ENCODE assay signal across 8 mouse cellular contexts in genomic region chr7:116031718-116032595, GRCm38 (mm10). TPM values are rescaled to one million over a fixed set of nuclear protein-coding genes. Genes with fewer than 3 reads are reported as not detected.
DNase-seq lines count a peak whose midpoint lies in the region; ATAC-seq and TF ChIP-seq lines count a peak whose summit lies in the region.

No protein-coding gene starts in this region.

- ATAC-seq in heart, embryonic 16.5 days (replicated peaks; ENCODE audit: extremely low read depth, insufficient read depth, low FRiP score) = no peak; the same call in 1 of the 2 replicates

- peaks cover 74% of the 10 kb centered on the region for H3K27me3 ChIP-seq in E14TG2a.4 (ENCODE audit: insufficient read depth, low read length)
- peaks cover 29% of the 10 kb centered on the region for H3K27me3 ChIP-seq in forebrain, embryonic 10.5 days (ENCODE audit: poor library complexity, severe bottlenecking)
- peaks cover 19% of the 10 kb centered on the region for H3K27me3 ChIP-seq in heart, embryonic 16.5 days (ENCODE audit: control insufficient read depth, insufficient read depth, low read length)

- peak overlapping the region; percentile 95 for H3K9ac ChIP-seq in heart, embryonic 16.5 days (ENCODE audit: low read length)

- peak overlapping the region; percentile 100 for H3K27ac ChIP-seq in forebrain, embryonic 10.5 days
- H3K27ac ChIP-seq in heart, embryonic 16.5 days (ENCODE audit: low read length) = peak overlapping the region; percentile 96

- H3K9me3 ChIP-seq in E14TG2a.4 (ENCODE audit: low read length) = no peaks in the 10 kb centered on the region
- H3K9me3 ChIP-seq in forebrain, embryonic 10.5 days = no peaks in the 10 kb centered on the region
- no peaks in the 10 kb centered on the region for H3K9me3 ChIP-seq in heart, embryonic 16.5 days (replicated peaks; ENCODE audit: control insufficient read depth, low read length)

- no peaks in the 10 kb centered on the region for H3K36me3 ChIP-seq in E14TG2a.4 (ENCODE audit: insufficient read depth, low read length)
- no peaks in the 10 kb centered on the region for H3K36me3 ChIP-seq in forebrain, embryonic 10.5 days (replicated peaks)
- no peaks in the 10 kb centered on the region for H3K36me3 ChIP-seq in heart, embryonic 16.5 days (ENCODE audit: control insufficient read depth, insufficient read depth)

- no peak for TF ChIP-seq CTCF in E14TG2a.4 (conservative IDR thresholded peaks at IDR 0.05; ENCODE audit: low read length)

- H3K4me3 ChIP-seq in E14TG2a.4 (replicated peaks; ENCODE audit: low read length) = peak overlapping the region; percentile 71
- peak overlapping the region; percentile 72 for H3K4me3 ChIP-seq in forebrain, embryonic 10.5 days
- peak overlapping the region; percentile 81 for H3K4me3 ChIP-seq in heart, embryonic 16.5 days (ENCODE audit: low read length)

- H3K4me1 ChIP-seq in E14TG2a.4 (replicated peaks; ENCODE audit: low read depth, low read length) = peaks cover 41% of the 10 kb centered on the region
- H3K4me1 ChIP-seq in forebrain, embryonic 10.5 days = peaks cover 76% of the 10 kb centered on the region
- peaks cover 11% of the 10 kb centered on the region for H3K4me1 ChIP-seq in heart, embryonic 16.5 days (ENCODE audit: control insufficient read depth, insufficient read depth, low read length)

- under 1% methylated on average over 65 of the region's 65 CpGs for WGBS in forebrain, embryonic 10.5 days
- WGBS in heart, embryonic 16.5 days = under 1% methylated on average over 65 of the region's 65 CpGs

- DNase-seq in adrenal gland, postnatal 4 days (ENCODE audit: low spot score in 2 of 2) = peak; percentile 33 to 42
- peak; percentile 69 for DNase-seq in forebrain, embryonic 10.5 days (ENCODE audit: extremely low spot score, low spot score)
- peak; percentile 76 for DNase-seq in kidney, postnatal 10 days
- peak; percentile 60 for DNase-seq in lung, postnatal 36 days
- peak; percentile 29 for DNase-seq in right cerebral cortex, postnatal 25 days
- DNase-seq in adipocyte (ENCODE audit: low spot score) = no peak

- H3K4me2 ChIP-seq in heart, embryonic 16.5 days (ENCODE audit: low read depth, low read length) = peak overlapping the region; percentile 84

RNA-seq across cellular contexts. Expression of gene Sox6, which starts 6.6 kb away (rescaled TPM):
- 10 to 100 TPM; 17.1 to 18.1 TPM for total RNA-seq in adrenal gland, postnatal 4 days (2021)
- polyA plus RNA-seq in forebrain, embryonic 10.5 days (2016; fragmentation: Nextera tagmentation; extraction: Ambion mirVana) = 71.1 and 77.3 TPM in 2 replicates
- polyA plus RNA-seq in heart, embryonic 16.5 days (2015; fragmentation: Nextera tagmentation; extraction: Ambion mirVana) = 25.6 and 28.5 TPM in 2 replicates

RNA-seq across cellular contexts. Expression of gene 1110004F10Rik, which starts 7.2 kb away (rescaled TPM):
- total RNA-seq in adrenal gland, postnatal 4 days (2021) = 100 to 1,000 TPM; 132 to 137 TPM
- polyA plus RNA-seq in forebrain, embryonic 10.5 days (2016; fragmentation: Nextera tagmentation; extraction: Ambion mirVana) = 360 and 361 TPM in 2 replicates
- polyA plus RNA-seq in heart, embryonic 16.5 days (2015; fragmentation: Nextera tagmentation; extraction: Ambion mirVana) = 168 and 184 TPM in 2 replicates

RNA-seq across cellular contexts. Expression of gene Gm4353, which starts 52.5 kb away (rescaled TPM):
- total RNA-seq in adrenal gland, postnatal 4 days (2021) = 1 to 10 TPM; 2.4 to 2.5 TPM
- polyA plus RNA-seq in forebrain, embryonic 10.5 days (2016; fragmentation: Nextera tagmentation; extraction: Ambion mirVana) = 1.0 TPM in 2 replicates
- 0.70 and 1.6 TPM in 2 replicates for polyA plus RNA-seq in heart, embryonic 16.5 days (2015; fragmentation: Nextera tagmentation; extraction: Ambion mirVana)
